Mouse (Mus musculus) bone marrow macrophage, adult 2 months (primary cell): Measurements from ENCODE around the gene Gm3755.
"Not testable (repeated sequence)": the region's sequence is repeated elsewhere in the genome, so short reads cannot be mapped to it uniquely, and the experiment has no call there.

Experiments
- CTCF ChIP-seq: IDR thresholded peaks from 2 replicates; pipeline ENCODE4 v1.5.1; 2012; ENCODE audit warnings: low read depth, mild to moderate bottlenecking, low read length, moderate library complexity
- POLR2A ChIP-seq: IDR thresholded peaks from 2 replicates; pipeline ENCODE4 v1.6.1; 2012; ENCODE audit warnings: mild to moderate bottlenecking, low read depth, low read length, borderline replicate concordance

DNA sequence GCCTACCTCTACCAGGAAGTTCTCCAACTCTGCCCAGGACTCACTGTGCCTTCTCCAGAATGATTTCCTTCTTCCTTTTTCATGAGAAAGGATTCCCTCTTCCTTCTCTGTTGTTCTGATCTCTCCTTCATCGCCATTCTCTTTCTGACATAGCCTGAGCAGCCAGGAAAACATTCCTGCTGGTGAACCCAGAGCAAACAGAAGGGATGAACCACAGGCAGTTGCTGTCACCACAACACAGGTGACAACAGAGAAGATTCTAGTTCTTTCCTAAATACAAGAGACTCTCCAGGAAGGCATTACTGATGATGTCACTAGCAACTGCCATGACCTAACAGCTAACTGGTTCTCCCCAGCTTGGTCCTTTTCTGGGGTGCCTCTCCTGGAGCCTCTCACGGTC lies at the start of gene Gm3755:
- TF ChIP-seq POLR2A, CTCF: not testable (repeated sequence)
